Mouse (Mus musculus): ENCODE results near the gene Rack1. TPM values are rescaled to one million over a fixed set of nuclear protein-coding genes. Genes with fewer than 3 reads are reported as not detected.

The Rack1 gene
- polyA plus RNA-seq, 1 experiment from 2014 or later, result 434 TPM

DNA sequence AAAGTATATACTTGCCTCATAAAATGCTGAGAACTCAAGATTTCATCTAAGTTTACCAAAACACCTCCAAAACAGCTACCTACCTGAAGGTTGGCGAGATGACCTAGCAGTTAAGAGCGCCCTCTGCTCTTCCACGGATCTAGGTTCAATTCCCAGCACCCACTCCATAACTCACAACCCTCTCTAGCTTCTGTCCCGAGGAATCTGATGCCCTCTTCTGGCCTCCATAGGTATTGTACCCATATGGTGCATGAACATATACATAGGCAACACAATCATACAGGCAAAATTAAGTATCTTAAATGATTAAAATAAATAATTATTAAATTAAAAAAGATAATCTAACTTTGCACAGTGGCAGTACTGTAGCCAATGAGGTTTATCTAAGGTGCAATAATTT lies 17.9 kb upstream of the Rack1 start:
- H3K27ac ChIP-seq (ENCODE audit: low read length), result no peak overlapping the region
- TF ChIP-seq EP300 (IDR thresholded peaks at IDR 0.05), result no peak
- TF ChIP-seq CTCF (IDR thresholded peaks at IDR 0.05), result no peak
- no peaks in the 10 kb centered on the region for H3K9me3 ChIP-seq (ENCODE audit: low read length)
- DNase-seq (ENCODE audit: low spot score) (no peak), ATAC-seq (no peak)
- H3K4me2 ChIP-seq (replicated peaks; ENCODE audit: low read depth, low read length), result no peak overlapping the region
- no peak overlapping the region for H3K9ac ChIP-seq (replicated peaks; ENCODE audit: low read depth)
- H3K4me1 ChIP-seq (ENCODE audit: insufficient read depth, low read depth, low read length), result no peaks in the 10 kb centered on the region
- no peak overlapping the region for H3K4me3 ChIP-seq (ENCODE audit: low read depth, low read length)
- H3K36me3 ChIP-seq (ENCODE audit: insufficient read depth, low read length), result no peaks in the 10 kb centered on the region
- WGBS, result 84% methylated on average over 4 of the region's 4 CpGs
- H3K27me3 ChIP-seq (replicated peaks; ENCODE audit: insufficient read depth, low read length), result no peaks in the 10 kb centered on the region

- no peak for TF ChIP-seq CTCF (IDR thresholded peaks at IDR 0.05)
- no peak for TF ChIP-seq EP300 (IDR thresholded peaks at IDR 0.05)
- 37% methylated on average over 10 of the region's 10 CpGs for WGBS
- Histone ChIP-seq H3K27me3 (replicated peaks; ENCODE audit: insufficient read depth, low read length) (no peaks in the 10 kb centered on the region), H3K4me3 (ENCODE audit: low read depth, low read length) (0 out of 2 replicates have a peak overlapping the region, but pooled peaks have one; percentile 37), H3K27ac (ENCODE audit: low read length) (no peak overlapping the region), H3K36me3 (ENCODE audit: insufficient read depth, low read length) (no peaks in the 10 kb centered on the region), H3K9me3 (ENCODE audit: low read length) (no peaks in the 10 kb centered on the region), H3K4me2 (replicated peaks; ENCODE audit: low read depth, low read length) (peak overlapping the region; percentile 63), H3K4me1 (ENCODE audit: insufficient read depth, low read depth, low read length) (no peaks in the 10 kb centered on the region), H3K9ac (replicated peaks; ENCODE audit: low read depth) (no peak overlapping the region)
- ATAC-seq, result peak; percentile 79
- peak; percentile 92 for DNase-seq (ENCODE audit: low spot score)
Observed at GRCm38 (mm10) chr11:48787455-48788211, 12.5 kb upstream of the Rack1 start.

DNA sequence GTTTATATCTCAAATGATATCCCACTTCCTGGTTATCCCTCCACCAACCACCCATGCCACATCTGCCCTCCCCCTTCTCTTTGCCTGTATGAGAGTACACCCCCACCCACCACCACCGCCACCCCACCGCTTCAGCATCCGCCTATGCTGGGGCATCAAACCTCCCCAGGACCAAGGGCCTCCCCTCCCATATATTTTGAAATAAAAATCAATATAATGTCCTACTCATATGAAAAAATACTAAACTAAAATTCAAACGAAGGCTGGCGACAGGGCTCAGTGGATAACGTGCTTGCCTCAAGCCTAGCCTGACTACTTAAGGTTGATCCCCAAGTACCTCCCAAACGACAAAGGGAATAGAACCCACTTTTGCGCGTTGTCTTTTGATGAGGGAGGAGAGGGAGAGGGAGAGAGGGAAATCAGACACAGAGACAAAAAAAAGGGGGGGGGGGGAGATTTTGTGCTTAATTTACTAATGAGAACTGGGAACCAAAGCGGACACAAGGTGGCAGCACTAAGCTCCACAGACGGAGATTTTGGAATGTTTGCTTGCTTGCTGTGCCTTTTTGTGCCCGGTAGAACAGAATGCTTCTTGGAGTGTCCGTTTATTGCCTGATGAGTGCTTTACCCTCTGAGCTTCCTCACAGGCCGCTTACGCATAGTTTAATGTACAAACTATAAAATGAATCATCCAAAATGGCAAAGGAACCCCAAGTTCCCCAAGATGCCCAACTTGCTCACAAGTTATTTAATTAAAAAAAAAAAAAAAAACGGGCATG lies 11.6 kb upstream of the Rack1 start:
- DNase-seq (ENCODE audit: low spot score) (peak; percentile 93), ATAC-seq (peak; percentile 44)
- Histone ChIP-seq H3K27me3 (replicated peaks; ENCODE audit: insufficient read depth, low read length) (no peaks in the 10 kb centered on the region), H3K9me3 (ENCODE audit: low read length) (no peaks in the 10 kb centered on the region), H3K4me1 (ENCODE audit: insufficient read depth, low read depth, low read length) (no peaks in the 10 kb centered on the region), H3K27ac (ENCODE audit: low read length) (peak overlapping the region; percentile 32; the same call in 1 of the 2 replicates), H3K4me3 (ENCODE audit: low read depth, low read length) (peak overlapping the region; percentile 37), H3K9ac (replicated peaks; ENCODE audit: low read depth) (peak overlapping the region; percentile 29; the same call in 1 of the 2 replicates), H3K4me2 (replicated peaks; ENCODE audit: low read depth, low read length) (peak overlapping the region; percentile 63), H3K36me3 (ENCODE audit: insufficient read depth, low read length) (no peaks in the 10 kb centered on the region)
- TF ChIP-seq CTCF (IDR thresholded peaks at IDR 0.05) (peak; percentile 78), EP300 (IDR thresholded peaks at IDR 0.05) (0 out of 2 replicates have a peak, but pooled peaks have one; percentile 25)
- 7% methylated on average over 16 of the region's 16 CpGs for WGBS

- ATAC-seq (no peak), DNase-seq (ENCODE audit: low spot score) (no peak)
- H3K4me3 ChIP-seq (ENCODE audit: low read depth, low read length), result no peak overlapping the region
- H3K4me1 ChIP-seq (ENCODE audit: insufficient read depth, low read depth, low read length), result no peaks in the 10 kb centered on the region
- no peak overlapping the region for H3K27ac ChIP-seq (ENCODE audit: low read length)
- no peak overlapping the region for H3K9ac ChIP-seq (replicated peaks; ENCODE audit: low read depth)
- no peak for TF ChIP-seq CTCF (IDR thresholded peaks at IDR 0.05)
- no peak for TF ChIP-seq EP300 (IDR thresholded peaks at IDR 0.05)
- no peak overlapping the region for H3K4me2 ChIP-seq (replicated peaks; ENCODE audit: low read depth, low read length)
- no peaks in the 10 kb centered on the region for H3K36me3 ChIP-seq (ENCODE audit: insufficient read depth, low read length)
- 88% methylated on average over 5 of the region's 5 CpGs for WGBS
- no peaks in the 10 kb centered on the region for H3K27me3 ChIP-seq (replicated peaks; ENCODE audit: insufficient read depth, low read length)
- H3K9me3 ChIP-seq (ENCODE audit: low read length), result no peaks in the 10 kb centered on the region
Observed at GRCm38 (mm10) chr11:48789215-48789614, 10.9 kb upstream of the Rack1 start.

GRCm38 (mm10) chr11:48789973-48790823 lies 9.9 kb upstream of the Rack1 start:
- Histone ChIP-seq H3K27ac (ENCODE audit: low read length) (no peak overlapping the region), H3K9ac (replicated peaks; ENCODE audit: low read depth) (no peak overlapping the region), H3K27me3 (replicated peaks; ENCODE audit: insufficient read depth, low read length) (no peaks in the 10 kb centered on the region), H3K36me3 (ENCODE audit: insufficient read depth, low read length) (no peaks in the 10 kb centered on the region), H3K4me1 (ENCODE audit: insufficient read depth, low read depth, low read length) (no peaks in the 10 kb centered on the region), H3K4me3 (ENCODE audit: low read depth, low read length) (no peak overlapping the region), H3K4me2 (replicated peaks; ENCODE audit: low read depth, low read length) (peak overlapping the region; percentile 34), H3K9me3 (ENCODE audit: low read length) (no peaks in the 10 kb centered on the region)
- 16% methylated on average over 20 of the region's 20 CpGs for WGBS
- TF ChIP-seq CTCF (IDR thresholded peaks at IDR 0.05), result peak; percentile 89
- no peak for TF ChIP-seq EP300 (IDR thresholded peaks at IDR 0.05)
- ATAC-seq (peak; percentile 80), DNase-seq (ENCODE audit: low spot score) (peak; percentile 90)

Measured in lung, postnatal 0 days (tissue).